Mouse (Mus musculus): ENCODE results near the gene Pex16.

The Pex16 gene

DNA sequence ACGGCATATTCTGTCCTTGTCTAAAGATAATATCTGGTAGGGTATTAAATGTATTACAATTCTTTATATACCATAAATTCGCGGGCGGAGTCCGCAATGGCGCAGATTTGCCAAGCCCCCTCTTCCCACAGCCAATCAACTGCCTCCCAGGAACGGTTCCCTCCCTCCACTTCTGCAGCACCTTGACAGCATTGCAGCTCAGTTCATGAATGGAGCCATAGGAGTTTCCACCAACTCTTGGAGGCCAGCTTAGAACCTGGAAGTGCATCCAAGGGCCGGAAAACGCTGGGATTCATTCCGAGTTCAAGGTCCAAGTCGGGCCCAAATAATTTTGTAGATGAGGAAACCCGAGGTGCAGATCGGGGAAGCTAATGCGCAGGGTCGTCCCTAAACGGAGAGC, at the start of gene Pex16, which contains the start of gene Large2:
TSS of gene Pex16 (plus strand) at position 163 of the 400 bp plus-strand sequence.
TSS of gene Large2 (minus strand) at position 356 of the 400 bp plus-strand sequence.
- DNase-seq (ENCODE audit: inconsistent age in 2 of 2, low spot score in 1 of 2), result peak; percentile 63 to 83

DNA sequence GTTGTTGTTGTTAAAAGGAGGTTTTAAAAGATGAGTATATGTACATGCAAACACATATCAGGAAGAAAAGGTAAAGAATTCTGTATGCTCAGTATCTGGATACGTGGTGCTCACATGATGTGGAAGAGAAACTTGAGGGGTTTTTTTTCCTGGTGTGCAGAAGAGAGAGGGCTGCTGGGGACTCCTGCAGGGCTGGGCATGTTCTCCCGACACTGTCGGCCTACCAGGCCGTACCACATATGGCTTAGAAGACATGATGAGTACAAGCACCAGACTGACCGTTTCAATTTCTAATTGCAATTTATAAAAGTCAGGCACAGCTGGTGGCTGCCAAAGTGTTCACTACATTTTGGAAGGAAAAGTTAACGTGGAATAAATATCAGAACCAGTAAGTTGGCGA, 48.8 kb upstream of the Pex16 start:
- no peak for DNase-seq (ENCODE audit: inconsistent age in 2 of 2, low spot score in 1 of 2)

DNA sequence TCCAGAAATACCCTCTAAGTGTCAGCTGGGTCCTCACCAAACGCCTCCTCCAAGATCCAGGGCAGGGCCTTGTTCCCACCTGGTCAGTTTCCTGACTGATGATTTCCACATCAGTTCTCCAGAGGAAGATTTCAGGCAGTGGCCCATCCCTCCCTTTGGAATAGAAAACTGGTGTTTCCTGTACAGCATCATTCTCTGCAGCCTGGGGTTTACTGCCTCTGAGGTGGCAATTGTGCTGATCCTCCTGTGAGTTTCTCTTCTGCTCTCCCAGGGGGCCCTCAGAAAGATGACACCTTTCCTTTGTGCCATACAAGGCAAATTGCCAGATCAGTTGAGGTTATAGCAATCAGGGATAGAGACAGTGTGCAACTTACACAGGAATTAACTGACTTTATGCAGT, 48.3 kb upstream of the Pex16 start:
- no peak for DNase-seq (ENCODE audit: inconsistent age in 2 of 2, low spot score in 1 of 2)

DNA sequence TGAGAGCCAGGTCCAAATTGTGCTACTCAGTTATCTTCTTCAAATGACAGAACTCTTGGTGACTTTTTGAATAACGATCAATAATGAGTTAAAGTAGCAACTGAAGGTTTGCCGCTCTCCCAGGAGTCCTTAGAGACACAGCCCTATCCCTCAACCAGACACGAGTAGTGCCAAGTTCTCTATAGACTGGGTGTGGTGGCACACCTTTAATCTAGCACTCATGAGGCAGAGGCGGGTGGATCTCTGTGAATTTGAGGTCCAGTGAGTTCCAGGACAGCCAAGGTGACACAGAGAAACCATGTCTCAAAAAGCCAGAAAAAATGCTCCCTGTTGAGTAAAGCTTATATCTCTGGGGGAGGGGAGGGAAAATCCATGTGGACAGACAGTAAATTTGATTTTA, 46.9 kb upstream of the Pex16 start:
- DNase-seq (ENCODE audit: inconsistent age in 2 of 2, low spot score in 1 of 2), result no peak

DNA sequence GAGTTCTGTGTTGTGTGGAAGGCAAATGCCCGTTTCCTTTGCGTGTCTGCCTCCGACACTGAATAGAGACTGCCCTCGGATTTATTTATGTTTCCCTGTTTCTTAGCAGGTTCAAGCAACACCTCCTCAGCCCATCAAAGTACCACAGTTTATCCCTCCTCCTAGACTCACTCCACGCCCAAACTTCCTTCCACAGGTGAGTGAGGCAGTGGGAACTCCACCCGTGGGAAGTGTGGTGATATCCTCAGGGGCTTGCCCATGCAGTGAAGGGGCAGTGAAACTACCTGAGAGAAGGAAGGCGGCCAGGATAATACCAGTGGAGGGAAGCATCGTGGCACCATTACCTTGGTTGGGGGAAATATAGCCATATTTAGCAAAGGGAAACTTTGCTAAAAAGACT, 46.3 kb upstream of the Pex16 start:
- DNase-seq (ENCODE audit: inconsistent age in 2 of 2, low spot score in 1 of 2), result no peak

DNA sequence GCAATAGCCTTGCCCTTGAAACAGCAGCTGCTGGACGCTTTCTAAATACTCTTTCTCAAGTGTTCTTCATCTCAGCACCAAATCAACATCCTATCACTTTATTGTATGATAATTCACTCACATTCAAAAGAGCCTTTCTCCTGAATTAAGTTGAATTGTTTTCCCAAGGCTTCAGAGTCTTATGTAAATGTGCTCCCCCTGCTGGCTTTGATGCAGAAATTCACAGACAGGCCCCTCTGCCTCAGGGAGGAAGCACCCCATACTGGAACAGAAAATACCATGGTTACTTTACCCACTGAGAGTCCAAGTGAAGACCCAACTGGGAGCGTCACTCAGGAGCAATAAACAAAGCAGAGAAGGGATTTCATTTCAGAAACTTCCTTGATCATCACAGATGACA, 43.6 kb upstream of the Pex16 start:
- DNase-seq (ENCODE audit: inconsistent age in 2 of 2, low spot score in 1 of 2), result peak; percentile 17 to 80

DNA sequence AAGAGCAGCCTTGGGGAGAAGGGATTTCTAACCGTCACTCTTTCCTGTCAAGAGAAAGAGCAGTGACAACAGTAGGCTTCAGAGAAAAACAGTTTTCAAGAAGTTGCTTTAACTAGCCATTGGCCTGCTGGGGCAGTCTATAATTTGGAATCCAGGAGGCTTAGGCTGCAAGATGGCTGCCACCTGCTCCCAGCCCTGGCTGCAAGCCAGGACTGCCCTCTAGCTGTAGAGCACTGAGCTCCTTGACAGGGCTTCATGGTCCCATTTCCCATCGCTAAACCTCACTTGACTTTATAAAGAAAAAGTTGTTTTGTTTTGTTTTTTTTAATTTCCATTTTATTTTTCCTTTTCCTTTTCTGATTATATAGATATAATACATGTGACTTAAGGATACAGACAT, 43.1 kb upstream of the Pex16 start:
- DNase-seq (ENCODE audit: inconsistent age in 2 of 2, low spot score in 1 of 2), result peak in 1 of 2 experiments; percentile 50

DNA sequence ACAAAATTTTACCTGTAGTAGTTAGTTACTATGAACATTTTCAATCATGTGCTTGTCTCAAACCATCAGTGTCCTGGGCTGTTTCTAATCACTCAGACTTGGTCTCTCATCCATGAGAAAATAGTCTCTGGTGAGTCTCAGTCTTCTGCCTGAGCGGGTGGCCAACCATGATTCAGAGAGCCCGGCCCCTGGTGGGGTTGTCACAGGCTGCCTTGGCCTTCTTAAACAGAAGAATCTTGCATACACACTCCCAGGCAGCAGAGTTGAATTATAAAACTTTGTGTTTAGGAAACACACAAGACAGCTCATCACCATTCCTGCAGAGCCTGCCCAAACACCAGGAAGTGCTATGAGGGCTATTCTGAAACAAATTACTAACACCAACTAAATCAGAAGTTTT, 42.6 kb upstream of the Pex16 start:
- peak in 1 of 2 experiments; percentile 68 for DNase-seq (ENCODE audit: inconsistent age in 2 of 2, low spot score in 1 of 2)

DNA sequence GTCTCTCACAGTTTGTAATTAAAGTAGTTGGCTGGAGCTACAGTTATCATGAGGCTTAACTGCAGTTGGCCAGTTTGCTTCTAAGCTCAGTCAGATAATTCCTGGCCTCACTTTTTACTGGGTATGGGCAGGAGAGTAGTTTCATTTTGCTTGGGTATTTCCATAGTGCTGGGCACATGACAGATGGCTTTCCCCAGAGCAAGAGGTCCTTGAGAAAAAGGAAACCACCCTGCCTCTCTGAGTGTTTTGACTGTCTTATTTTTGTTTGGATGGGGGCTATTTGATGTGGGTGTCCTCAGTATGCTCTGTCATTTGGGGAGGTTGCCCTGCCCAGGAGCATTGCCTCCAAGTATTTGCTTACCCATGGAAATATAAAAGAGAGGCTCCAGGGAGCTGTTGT, 32.1 kb upstream of the Pex16 start:
- peak in 1 of 2 experiments; percentile 52 for DNase-seq (ENCODE audit: inconsistent age in 2 of 2, low spot score in 1 of 2)

DNA sequence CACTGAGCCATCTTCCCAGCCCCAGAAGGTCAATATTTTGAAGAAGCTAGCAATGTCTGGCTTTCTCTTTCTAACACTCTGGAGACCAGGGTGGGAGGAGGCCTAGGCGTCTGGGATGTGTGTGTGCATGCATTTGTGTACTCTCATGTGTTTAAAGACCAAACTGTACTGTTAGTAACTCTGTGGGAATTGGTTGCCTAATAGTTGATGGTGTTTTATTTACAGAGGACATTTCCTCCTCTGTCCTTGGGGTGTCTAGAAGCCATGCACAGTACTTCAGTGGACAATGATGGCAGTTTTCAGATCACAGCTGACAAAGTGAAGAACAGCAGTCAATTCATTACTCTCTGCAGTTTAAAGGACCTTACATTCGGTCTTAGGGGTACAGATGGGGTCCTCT, 27.3 kb upstream of the Pex16 start:
- peak in 1 of 2 experiments; percentile 69 for DNase-seq (ENCODE audit: inconsistent age in 2 of 2, low spot score in 1 of 2)

DNA sequence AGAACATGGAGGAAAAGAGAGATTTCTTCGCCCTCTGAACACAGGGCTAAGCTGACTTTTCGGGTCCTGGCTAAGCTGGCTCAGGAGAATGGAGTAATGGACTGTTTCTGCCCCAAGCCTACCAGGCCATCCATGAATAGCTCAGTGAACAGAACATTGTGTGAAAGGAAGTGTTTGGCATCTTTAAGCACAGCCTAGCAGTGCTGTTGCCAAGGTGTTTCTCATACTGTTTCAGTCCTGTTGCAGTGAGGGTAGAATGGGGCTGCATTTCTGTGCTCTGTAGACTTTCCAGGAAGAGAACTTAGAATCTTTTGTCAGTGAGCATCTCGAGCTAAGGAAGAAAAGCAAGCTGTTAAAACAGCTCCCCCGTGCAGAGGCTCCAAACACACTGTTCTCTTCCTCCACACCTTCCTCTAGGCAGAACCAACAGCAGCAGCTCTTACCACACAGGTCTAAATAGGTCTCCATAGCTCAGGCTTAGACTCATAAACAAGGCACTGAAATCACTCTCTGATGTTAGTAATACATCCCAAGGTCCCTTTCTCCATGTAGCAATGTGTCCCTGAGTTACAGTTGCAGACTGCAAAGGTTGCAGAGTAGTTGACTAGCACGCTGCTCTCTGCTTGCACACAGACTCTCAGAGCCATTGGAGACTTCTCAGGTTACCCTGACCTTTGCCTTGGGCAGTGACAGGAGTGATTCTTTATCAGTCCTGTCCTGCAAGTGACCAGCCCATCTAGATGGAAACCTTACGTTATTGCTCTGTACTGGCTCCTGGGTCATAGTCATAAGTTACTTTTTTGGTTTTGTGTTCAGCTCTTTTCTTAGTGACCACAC, 24.7 kb upstream of the Pex16 start:
- DNase-seq (ENCODE audit: inconsistent age in 2 of 2, low spot score in 1 of 2), result peak; percentile 88 to 94

DNA sequence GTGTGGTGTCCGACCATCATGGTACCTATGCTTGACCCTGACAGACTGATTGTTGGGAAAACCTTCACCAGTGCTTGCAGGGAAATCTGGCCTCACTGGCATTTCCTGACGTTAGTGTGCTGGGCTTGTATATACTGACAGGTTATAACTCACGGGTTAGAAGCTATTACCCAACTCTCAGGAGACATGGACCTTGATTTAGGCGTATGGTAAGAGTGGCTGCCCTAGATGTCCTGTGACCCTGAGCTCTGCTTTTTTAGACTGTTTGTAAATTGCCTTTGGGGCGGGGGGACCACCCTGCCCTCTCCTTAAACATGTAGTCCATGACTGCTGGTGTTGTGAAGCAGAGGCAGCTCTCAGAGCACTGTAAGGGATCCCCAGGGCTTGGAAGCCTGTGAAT, 23.8 kb upstream of the Pex16 start:
- DNase-seq (ENCODE audit: inconsistent age in 2 of 2, low spot score in 1 of 2), result peak; percentile 67 to 93

DNA sequence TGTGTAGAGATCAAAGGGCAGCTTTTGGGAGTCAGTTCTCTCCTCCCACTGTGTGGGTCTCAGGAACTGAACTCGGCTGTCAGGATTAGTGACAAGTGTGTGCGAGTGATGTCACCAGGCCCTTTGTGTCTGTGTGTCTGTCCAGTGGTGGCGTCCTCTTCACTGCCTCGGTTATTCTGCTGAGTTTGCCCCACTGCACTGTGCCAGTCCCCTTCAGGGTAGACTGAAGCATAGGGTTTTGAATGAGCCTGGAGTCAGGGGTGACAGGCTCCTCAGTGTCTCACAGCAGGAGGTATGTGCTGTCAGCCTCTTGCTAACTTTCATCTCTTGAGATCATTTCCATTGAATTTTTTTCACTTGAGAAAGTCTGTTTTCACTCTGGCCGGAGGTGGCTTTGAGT, 21.1 kb upstream of the Pex16 start:
- DNase-seq (ENCODE audit: inconsistent age in 2 of 2, low spot score in 1 of 2), result peak in 1 of 2 experiments; percentile 42

DNA sequence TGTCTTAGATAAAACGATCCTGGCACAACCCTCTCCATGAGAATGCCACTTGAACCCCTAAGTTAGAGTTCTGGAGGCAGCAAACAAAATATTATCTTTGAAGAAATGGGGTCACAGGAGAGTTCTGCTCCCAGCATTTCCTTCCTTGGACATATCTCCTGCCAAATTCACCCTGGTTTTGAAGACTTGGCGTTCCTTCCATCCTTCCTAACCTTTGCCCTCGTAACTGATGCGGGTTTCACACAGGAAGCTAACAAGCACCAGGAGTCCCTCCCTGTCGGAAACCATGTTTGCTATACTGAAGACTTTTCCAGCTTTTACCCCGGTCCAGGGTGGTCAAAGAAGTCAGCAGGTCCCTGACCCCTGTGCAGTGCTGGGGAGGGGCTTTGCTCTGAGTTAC, 20.3 kb upstream of the Pex16 start:
- DNase-seq (ENCODE audit: inconsistent age in 2 of 2, low spot score in 1 of 2), result peak; percentile 13 to 62

DNA sequence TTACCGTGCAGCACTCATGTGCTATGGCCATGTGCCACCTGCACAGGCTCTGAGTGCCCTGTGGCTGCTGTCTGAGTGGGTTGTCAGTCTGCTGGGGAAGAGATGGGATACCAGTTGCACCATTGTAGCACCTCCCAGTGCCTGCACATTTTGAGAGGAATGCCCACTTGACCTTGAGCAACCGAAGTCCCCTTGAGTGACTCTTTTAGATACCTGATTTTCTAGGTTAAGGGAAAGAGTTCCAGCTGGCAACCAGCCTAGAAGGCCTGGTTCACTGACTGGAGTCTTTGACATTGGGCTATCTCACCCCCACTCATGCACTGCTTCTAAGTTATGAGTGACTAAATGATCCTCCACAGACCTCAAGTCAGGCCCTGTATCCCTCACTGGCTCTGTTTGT, 15.2 kb upstream of the Pex16 start:
- peak; percentile 23 to 79 for DNase-seq (ENCODE audit: inconsistent age in 2 of 2, low spot score in 1 of 2)

DNA sequence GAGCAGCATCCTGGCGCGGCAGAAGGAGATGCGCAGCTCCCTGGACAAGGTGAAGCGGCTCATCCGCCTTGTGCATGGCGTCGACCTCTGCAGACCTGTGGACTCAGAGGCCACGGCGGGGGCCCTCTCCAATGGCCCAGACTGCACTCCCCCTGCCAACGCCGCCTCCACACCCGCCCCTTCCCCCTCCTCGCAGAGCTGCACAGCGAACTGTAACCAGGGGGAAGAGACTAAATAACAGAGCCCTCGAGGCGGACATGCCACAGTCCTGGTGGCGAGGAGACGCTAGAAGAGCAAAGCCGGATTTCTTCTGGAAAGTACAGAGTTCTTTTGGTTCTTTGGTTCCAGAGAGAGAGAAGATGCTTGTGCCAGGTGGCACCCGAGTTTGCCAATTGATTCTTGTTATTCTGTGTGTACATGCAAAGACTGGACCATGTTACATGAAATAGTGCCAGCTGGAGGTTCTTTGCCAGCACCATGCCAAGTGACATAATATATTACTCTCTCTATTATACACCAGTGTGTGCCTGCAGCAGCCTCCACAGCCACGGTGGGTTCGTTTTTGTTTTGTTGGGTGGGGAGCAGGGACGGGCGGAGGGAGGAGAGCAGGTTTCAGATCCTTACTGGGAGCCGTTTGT, 14.2 kb upstream of the Pex16 start:
- DNase-seq (ENCODE audit: inconsistent age in 2 of 2, low spot score in 1 of 2), result peak; percentile 6 to 55

DNA sequence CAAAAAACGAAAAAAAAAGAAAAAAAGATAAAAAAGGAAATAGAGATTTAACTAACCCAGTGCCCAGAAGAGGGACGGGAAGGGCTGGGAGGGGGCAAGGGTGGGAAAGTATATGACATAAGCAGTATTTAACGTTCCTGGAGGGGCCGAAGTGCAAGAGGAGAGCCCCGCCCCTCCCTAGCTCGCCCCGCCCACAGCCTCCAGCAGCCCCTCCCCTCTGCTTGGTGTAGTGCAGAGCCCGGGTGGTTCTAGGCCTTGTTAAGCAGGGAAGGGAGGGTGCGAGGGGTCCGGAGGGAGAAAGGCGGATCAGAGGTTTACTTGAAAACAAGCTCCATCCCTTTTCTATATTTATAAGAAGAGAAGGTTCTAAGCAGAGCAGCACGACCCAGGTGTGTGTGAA, 13.6 kb upstream of the Pex16 start:
- peak in 1 of 2 experiments; percentile 64 for DNase-seq (ENCODE audit: inconsistent age in 2 of 2, low spot score in 1 of 2)

DNA sequence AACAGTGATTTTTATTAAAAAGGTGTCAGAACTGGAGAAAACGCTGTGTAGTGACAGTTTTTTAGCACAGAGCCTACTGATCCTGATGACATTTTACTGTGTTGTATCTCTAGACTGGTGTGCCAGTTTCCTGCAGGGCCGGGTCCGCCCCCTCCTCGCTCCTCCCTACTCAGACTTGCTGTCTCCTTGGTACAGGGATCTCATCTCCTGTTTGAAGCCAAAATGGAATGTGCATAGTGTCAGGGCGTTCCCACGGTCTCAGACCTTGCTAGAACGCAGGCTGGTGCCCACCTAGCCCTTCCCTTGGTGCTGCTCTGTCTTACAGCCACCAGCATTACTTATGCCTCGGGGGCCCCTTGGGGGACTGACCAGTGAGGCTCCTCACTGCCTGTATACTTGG, 12.7 kb upstream of the Pex16 start:
- no peak for DNase-seq (ENCODE audit: inconsistent age in 2 of 2, low spot score in 1 of 2)

DNA sequence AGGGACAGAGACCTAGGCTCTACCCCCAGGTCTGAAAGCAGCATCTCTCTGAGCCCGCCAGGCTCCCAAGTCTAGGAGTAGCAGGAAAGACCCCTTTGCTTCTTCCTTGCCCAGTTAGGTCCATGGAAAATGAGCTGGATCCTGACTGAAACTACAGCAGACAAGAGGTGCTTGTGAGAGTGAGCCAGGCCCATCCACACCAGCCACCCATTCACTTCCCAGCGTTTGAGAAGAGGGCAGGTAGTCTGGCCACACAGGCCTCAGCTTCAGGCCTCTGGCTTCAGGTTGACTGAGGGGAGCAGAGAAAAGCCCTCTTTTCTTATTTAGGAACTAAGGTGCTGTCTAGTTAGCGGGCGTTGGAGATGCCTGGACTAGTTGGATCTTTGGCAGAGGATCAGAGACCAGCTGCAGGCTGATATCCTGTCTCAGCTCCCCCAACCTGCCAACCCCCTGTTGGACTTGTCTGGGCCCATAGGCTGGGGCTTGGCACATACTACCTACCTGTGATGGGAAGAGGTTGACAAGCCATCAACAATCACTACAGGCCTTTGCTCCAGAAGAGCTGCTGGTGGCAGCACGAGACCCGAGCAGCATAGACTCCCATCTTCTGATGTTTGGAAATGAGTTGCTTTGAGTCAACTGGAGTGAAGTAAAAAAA, 11.8 kb upstream of the Pex16 start:
- DNase-seq (ENCODE audit: inconsistent age in 2 of 2, low spot score in 1 of 2), result peak in 1 of 2 experiments; percentile 42

DNA sequence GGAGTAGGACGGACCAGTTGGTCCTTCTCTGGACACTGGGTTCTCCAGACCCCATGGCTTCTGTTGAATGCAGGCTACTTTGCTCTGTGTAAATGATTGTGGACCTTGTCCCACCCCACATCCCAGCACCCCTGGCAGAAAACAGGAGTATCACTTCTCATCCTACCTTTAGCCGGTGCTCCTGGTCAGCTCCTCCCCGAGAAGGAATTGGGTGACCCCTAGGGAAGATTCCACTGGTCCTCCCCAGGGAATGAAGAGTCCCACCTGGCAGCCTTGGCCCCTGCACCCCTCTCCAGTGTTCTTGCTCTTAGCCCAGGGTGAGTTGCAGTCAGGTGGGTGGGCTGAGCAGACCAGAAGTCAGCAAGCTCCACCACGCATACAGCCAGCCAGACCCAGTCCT, 10.4 kb upstream of the Pex16 start:
- DNase-seq (ENCODE audit: inconsistent age in 2 of 2, low spot score in 1 of 2), result no peak

DNA sequence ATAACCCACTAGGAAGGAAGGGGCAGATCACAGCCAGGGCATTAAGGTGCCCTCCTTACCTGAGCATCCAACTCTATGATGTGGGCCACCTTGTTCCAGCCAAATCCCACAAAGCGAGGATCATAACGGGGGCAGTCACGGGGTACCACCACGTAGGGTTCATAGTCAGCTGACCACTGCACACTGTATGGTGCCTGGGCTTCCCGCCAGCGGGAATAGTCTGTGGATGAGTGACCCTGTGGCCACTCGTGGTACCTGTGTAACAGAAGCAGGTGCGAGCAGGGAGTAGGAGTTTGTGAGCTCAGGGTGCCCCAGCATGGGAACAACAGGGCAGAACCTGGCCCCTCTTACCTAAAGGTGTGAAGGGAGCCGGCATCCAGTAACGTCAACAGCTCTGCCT, 8.9 kb upstream of the Pex16 start:
- DNase-seq (ENCODE audit: inconsistent age in 2 of 2, low spot score in 1 of 2), result no peak

Data from adrenal gland, adult (tissue).